Mouse (Mus musculus) liver, adult (tissue): ENCODE data around the gene Serpinf1.

ENCODE experiments used
- GATA4 ChIP-seq: IDR thresholded peaks from 2 replicates; pipeline ENCODE4 v1.6.1; 2014; ENCODE audit warnings: mild to moderate bottlenecking, low read length; ENCODE audit not compliant: insufficient replicate concordance

Serpinf1 gene

DNA sequence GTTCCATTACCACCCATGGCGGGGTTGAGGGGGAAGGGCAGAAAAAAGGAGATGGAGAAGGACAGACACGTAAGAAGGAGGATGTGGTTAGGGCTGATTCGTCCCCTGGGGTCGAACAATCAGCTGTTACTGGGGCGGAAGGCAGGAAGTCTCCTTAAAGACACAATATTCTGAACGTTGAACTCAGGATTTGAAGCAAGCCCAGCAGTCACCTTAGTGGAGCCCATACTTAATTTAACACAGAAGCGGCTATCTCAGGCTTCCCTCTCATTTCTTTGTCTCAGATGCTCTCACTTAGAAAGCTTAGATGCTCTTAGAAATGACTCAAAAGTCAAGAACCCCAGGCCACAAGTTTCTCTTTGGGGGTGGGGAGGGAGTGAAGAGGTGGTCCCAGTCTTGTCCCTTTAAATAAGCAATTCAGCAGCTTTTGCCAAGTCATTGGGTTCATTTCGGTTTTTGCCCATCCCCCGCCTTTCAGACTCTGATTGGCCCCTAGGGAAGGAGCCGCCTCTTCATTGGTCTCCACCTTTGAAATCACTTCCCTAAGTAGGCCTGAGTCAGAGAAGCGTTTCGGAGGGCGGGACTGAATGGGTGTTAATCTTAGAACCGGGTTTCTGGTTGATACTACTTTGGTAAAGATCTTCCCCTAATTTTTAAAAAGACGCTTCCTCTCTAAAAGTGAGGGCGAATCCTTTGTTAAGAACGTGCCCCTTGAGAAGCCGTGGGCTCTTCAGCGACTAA is 37.8 kb upstream of the Serpinf1 start:
- no peak for TF ChIP-seq GATA4

DNA sequence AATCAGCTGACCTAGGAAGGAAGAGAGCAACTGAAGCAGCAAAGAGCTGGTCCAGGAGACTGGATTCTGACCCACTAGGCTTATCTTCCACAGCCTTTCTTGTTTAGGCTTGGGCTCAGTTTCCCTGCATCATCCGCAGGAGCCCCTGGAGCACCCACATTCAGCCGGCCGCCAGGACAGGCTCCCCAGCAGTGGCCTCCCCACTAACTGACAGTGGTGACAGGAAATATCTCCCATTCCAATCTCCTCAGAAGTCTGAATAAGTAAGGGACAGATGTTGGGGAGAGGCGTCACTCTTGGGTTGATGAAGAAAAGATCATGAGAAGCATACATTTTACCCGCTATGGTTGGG is 37.2 kb upstream of the Serpinf1 start:
- TF ChIP-seq GATA4: no peak

GRCm38 (mm10) chr11:75459141-75459711 is 36.7 kb upstream of the Serpinf1 start:
- no peak for TF ChIP-seq GATA4

- TF ChIP-seq GATA4: no peak
These were observed 36.1 kb upstream of the Serpinf1 start for GRCm38 (mm10) chr11:75458628-75459041.

- no peak for TF ChIP-seq GATA4
These were observed 35.7 kb upstream of the Serpinf1 start for GRCm38 (mm10) chr11:75458169-75458568.

DNA sequence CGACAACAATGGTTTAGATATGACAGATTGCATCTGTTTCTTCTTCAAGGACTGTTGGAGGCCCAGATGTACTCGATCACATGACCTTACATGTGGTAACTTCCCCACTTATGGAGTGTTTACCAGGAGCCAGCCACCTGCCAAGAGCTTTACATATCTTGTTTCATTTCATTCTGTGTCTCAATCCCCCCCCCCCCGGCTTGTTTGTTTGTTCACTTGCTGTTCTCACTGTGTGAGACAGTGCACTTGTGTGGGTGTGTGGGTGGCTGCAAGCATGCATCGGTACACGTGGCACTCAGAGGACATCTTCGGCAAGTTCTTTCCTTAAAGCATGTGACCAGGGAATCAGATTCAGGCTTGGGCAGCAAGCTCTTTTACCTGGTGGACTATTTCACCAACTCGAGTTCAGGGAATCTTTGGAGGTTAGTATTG is 34.0 kb upstream of the Serpinf1 start:
- no peak for TF ChIP-seq GATA4

- TF ChIP-seq GATA4: no peak
These were observed 32.7 kb upstream of the Serpinf1 start for GRCm38 (mm10) chr11:75455041-75455736.

DNA sequence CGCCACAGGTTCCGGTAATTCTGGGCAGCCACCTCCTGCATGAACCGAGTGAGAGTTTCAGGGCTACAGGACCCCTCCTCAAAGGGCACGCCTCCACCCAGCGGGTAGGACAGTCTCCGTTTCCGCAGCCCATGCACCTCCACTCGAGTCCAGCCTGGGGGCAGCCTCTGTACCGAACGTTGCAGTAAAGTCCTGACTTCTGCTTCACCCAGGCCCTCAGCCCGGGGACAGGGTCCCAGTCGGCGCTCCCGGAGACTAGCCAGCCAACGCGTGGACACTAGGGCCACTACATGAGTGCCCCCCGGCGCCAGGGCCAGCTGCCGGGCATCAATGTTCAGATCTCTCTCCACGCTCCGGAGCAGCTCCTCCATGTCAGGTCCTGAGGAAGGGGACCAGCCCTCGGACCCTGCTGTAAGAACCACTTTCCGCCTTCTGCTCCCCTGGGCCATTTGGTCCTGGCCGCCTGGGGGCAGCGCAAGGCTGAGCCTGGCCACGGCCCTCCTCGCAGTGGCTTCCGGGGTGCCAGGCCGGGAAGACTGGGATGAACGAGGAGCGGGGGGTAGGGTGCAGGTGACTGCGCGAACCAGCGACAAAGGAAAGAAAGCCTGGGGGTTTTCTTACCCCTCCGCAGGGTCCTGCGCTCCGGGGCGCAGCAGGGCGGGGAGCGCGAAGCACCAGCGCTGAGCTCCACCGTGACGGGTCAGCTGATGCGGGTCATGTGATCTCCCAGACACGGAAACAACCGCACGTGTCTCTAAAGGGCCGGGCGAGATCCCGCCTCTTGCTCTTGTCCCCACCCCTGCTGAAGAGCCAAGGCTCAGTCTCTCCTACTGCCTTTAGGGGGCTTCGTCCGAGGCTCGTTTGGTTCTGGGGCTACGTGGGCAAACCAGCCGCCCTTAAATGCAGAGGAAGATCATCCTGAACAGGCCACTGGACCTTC is 31.8 kb upstream of the Serpinf1 start, which contains the start of gene Wdr81:
TSS of gene Wdr81 (minus strand) at position 727 of the 940 bp plus-strand sequence.
- TF ChIP-seq GATA4: no peak

DNA sequence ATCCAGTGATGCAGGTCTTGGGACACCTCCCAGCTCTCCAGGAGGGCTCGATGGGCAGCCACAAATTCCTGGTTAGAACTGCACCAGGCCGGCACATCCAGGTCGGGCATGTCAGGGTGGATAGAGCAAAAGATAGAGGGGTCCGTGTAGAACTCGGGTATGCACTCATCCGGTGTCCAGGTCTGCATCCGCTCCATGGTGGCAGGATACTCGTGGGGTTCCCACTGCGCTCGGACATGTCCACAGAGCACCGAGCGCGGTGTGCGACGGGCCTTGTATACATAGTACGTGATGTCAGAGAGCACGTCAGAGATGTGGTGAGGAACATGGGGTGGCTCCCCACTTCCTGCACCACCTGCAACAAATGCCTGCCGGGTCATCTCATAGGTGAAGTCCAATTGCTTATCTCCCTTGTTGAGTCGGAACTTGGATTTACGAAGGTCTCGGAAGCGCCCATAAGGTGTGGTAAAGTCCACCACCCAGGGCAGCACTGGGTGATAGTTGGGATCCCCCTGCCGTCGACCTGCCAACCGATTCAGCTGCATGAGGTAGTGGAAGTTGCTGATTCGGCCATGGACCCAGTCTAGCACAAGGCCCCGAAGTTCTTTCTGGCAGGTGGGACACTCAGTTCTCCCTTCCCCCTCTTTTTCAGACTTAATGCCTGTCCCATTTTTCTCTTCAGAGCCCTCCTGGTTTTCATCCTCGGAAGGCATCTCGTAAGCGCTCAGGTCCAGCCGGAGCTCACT is 30.5 kb upstream of the Serpinf1 start:
- no peak for TF ChIP-seq GATA4

GRCm38 (mm10) chr11:75452081-75452480 is 29.6 kb upstream of the Serpinf1 start:
- TF ChIP-seq GATA4: no peak

- TF ChIP-seq GATA4: no peak
These were observed 28.4 kb upstream of the Serpinf1 start for GRCm38 (mm10) chr11:75450936-75451335.

- no peak for TF ChIP-seq GATA4
These were observed 27.9 kb upstream of the Serpinf1 start for GRCm38 (mm10) chr11:75450304-75450908.

DNA sequence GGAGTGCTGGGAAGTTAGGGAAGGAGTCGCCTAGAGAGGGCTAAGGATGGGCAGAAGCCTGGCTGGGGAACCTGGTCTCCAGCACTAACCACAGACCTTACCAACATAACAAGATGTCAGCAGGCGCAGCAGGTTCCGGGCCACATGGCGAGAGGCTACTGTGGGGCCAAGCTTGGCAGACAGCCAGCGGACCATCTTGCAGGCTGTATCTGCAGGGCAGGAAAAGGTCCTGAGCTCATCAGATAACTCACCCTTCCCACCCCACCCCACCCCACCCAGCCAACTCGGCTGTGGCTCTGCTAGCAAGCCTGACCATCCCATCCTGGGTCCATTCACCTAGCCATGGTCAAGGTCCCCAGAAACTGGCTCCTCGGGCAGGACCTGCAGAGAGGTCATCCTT is 27.2 kb upstream of the Serpinf1 start:
- no peak for TF ChIP-seq GATA4

DNA sequence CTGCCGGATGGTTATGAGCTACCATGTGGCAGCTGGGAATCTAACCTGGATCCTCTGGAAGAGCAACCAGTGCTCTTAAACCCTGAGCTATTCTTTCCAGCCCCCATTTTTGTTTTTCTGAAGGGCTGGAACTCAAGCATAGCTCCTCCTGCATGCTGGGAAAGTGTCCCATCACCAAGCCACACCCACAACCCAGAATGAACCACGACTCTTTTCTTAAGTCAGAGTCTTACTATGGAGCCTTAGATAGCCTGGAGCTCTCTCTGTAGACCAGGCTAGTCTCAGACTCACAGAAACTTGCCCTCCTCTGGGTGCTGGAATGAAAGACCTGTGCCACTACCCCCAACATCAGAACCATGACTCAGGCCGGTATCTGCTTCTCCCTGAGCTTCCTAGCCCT is 26.1 kb upstream of the Serpinf1 start:
- no peak for TF ChIP-seq GATA4

GRCm38 (mm10) chr11:75443711-75444110 is 21.2 kb upstream of the Serpinf1 start:
- no peak for TF ChIP-seq GATA4

DNA sequence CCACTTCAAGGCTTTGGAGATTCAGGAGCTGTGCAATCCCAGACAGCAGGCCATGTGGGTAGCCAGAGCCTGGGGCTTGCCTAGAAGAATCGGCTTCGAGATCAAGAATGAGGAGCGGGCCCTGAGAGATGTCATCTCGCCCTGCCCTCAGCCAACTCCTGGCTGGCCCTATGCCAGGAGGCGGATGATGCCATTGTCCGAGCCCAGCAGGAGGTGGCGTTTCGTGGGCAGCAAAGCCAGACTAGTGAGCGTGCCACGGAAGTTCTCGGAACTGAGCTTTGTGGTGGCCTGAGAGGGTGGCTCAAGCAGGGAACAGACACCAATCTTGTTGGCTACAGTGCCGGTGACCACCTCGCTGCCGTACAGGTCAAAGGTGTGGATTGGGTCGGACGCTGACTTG is 19.1 kb upstream of the Serpinf1 start:
- TF ChIP-seq GATA4: no peak
